Mouse (Mus musculus): ENCODE data around the gene Lrrc55. TPM values are rescaled to one million over a fixed set of nuclear protein-coding genes. Genes with fewer than 3 reads are reported as not detected.
"Not testable (repeated sequence)": the region's sequence is repeated elsewhere in the genome, so short reads cannot be mapped to it uniquely, and the experiment has no call there.

The Lrrc55 gene
- total RNA-seq (2015; ENCODE audit: low replicate concordance) (not detected in 2 replicates), total RNA-seq (2017; ENCODE audit: low replicate concordance) (not detected in 2 replicates)

- no peak for ATAC-seq (replicated peaks; ENCODE audit: low FRiP score, poor library complexity, severe bottlenecking)
These were observed at the start of gene Lrrc55 for GRCm38 (mm10) chr2:85196901-85197300. Gene Lrrc55, minus strand, starts transcription at chr2:85197197.

- ATAC-seq (replicated peaks; ENCODE audit: low FRiP score, poor library complexity, severe bottlenecking) = peak; percentile 80
These were observed 49.6 kb upstream of the Lrrc55 start for GRCm38 (mm10) chr2:85246506-85247082.

- no peak for ATAC-seq (replicated peaks; ENCODE audit: low FRiP score, poor library complexity, severe bottlenecking)
These were observed 48.7 kb upstream of the Lrrc55 start for GRCm38 (mm10) chr2:85245737-85246136.

DNA sequence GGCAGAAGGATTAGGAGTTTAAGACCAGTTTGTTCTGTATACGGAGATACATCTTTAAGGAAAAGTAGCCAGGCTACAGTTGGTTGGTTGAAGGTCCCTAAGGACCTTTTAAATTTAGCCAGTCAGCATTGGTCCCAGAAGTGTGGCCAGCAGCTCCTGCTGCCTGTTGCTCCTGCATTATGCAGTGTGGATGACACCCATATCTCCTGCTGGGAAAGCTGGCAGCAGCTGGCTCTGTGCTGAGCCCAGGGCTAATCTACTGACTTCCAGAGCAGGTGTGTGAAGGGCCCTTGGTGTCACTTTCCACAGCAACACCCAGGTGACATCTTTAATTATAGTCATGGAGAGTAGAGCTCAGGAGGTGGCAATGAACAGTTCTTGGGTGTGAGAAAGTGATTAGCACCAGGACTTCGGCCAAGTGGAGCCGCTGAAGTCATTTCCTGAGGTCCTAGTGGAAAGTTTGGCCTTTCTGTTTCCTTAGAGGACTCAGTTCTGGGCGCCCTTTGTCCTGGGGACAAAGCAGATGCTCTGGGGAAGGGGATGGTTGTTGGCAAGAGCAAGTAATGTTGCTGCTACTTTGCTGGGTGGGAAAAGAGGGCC lies 41.2 kb upstream of the Lrrc55 start:
- ATAC-seq (replicated peaks; ENCODE audit: low FRiP score, poor library complexity, severe bottlenecking) = no peak

- not testable (repeated sequence) for ATAC-seq (replicated peaks; ENCODE audit: low FRiP score, poor library complexity, severe bottlenecking)
These were observed 40.2 kb upstream of the Lrrc55 start for GRCm38 (mm10) chr2:85237231-85237630.

DNA sequence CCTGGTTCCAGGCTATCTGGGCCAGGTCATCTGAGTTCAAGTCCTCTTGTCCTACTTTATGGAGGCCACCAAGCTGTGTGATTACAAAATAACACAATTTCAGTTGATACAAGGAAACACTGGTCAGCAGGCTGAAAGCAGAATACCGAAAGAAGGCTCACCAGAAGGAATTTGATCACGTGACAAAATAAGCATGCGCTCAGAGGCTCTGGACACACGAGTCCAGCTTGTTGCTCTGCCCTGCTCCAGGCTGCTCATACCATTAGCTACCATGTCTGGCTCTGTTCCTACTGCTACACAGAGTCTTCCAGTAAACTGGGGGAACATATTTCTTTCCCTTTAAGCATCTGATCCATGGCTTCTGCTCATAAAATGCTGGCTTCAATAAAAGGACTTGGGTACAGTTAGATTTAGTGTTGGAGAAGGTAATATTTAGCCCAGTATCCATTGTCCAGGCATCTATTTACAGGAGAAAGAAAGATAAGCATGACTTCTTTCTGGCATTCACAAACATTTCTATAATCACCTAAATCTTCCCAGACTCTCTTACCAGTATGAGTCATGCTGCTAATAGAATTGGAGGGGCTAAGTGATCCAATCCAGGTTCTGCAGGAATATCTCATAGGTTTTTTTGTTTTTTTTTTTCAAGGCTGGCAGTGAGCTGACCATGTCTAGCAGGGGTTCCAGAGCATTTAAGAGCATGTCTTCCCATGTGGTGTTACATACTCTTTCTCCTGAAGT lies 33.9 kb upstream of the Lrrc55 start:
- ATAC-seq (replicated peaks; ENCODE audit: low FRiP score, poor library complexity, severe bottlenecking) = no peak

DNA sequence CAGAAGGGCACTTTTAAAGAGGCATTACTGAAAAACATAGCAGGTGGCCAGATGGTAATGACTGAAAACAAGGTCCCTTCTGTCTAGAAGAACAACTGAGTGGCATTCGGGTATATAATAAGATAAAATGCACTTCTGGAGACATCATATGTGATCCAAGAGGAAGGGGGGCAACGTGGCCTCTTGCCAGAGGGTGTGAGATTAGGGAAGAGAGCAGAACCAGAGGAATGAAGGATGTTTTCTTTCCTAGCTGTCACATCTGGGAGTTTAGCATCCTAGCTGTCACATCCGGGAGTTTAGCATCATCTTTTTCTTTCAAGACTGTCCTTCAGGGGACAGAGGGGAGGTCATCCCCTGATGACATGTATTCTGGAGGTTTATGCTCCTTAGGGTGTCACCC lies 32.6 kb upstream of the Lrrc55 start:
- ATAC-seq (replicated peaks; ENCODE audit: low FRiP score, poor library complexity, severe bottlenecking) = no peak

DNA sequence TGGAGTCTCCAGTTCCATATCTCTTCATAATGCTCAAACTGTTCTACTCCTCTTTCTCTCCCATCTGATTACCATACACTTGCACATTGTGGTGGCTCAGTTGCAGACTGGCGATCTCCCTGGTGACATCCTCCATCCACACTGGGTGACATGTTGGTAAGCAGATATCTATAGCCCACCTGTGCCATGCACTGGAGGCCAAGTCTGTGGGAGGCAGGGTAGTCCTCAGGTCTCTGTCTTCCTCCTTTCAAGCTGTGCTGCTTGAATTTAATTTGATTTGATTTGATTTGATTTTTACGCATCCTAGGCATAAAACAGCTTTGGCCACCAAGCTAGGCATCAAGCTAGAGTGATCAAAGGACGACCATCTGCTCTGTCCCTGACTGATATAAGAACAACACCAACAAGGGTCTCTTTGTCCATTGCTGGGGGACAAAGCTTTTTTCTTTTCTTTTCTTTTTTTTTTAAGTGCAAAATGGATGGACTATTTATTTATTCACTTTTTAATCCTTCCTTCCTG lies 30.9 kb upstream of the Lrrc55 start:
- ATAC-seq (replicated peaks; ENCODE audit: low FRiP score, poor library complexity, severe bottlenecking) = no peak

GRCm38 (mm10) chr2:85224221-85225179 lies 27.5 kb upstream of the Lrrc55 start:
- ATAC-seq (replicated peaks; ENCODE audit: low FRiP score, poor library complexity, severe bottlenecking) = no peak

- no peak for ATAC-seq (replicated peaks; ENCODE audit: low FRiP score, poor library complexity, severe bottlenecking)
These were observed 19.6 kb upstream of the Lrrc55 start for GRCm38 (mm10) chr2:85216606-85217005.

DNA sequence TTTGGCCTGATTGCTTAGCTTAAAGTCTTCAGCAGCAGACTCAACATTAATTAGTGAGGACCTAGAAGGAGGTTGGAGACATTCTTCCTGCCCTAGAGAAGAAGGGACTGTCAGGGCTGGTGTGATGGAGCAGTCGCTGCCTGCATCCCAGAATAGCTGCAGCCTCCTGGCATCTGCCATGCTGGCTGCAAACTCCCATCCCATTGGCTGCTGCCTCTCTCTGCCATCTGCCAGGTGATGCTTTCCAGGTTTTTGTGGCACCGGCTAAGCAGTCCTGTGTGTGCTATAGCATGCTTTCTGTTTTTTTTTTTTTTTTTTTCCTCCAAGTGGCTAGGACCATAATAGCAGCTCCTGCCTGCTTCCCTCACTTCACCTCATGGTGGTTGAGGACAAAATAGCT lies 16.7 kb upstream of the Lrrc55 start:
- ATAC-seq (replicated peaks; ENCODE audit: low FRiP score, poor library complexity, severe bottlenecking) = no peak

DNA sequence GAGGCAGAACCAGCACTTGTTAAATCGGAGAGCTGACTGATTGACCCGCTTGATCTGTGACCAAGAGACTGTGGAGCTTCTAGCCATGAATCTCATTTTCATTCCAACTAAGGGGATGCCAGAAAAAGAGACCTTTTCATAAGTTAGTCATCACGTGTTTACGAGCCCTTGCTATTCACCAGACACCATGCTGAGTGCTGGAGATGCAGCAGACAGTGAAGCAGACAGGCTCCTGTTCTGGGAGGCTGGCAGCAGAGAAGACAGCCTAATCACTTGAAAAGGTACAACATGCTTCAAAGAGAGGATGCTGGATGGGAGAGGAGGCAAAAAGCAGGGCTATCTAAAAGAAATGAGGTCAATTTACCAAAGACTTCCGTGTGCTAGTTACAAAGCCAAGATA lies 12.3 kb upstream of the Lrrc55 start:
- ATAC-seq (replicated peaks; ENCODE audit: low FRiP score, poor library complexity, severe bottlenecking) = no peak

DNA sequence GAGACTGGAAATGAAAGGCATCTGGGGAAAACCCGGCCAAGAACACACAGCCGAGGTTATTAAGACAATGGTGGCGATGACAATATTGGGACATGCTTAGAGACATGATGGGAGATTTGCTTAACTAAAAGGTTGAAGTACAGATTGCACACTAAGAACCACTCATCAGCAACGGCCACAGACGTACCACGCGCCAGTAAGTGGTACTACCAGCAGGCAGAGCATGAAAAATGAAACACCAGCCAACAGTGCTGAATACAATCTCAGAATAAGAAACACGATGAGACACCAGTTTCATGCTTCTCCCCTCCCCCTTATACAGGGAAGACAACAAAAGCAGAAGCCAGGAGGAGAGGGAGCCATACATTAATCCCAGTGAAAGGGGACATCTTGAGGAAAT lies 8.2 kb upstream of the Lrrc55 start:
- no peak for ATAC-seq (replicated peaks; ENCODE audit: low FRiP score, poor library complexity, severe bottlenecking)

GRCm38 (mm10) chr2:85198011-85198965 lies 1.3 kb upstream of the Lrrc55 start:
- no peak for ATAC-seq (replicated peaks; ENCODE audit: low FRiP score, poor library complexity, severe bottlenecking)

GRCm38 (mm10) chr2:85194566-85194965 lies 2.4 kb downstream of the Lrrc55 start:
- no peak for ATAC-seq (replicated peaks; ENCODE audit: low FRiP score, poor library complexity, severe bottlenecking)

- ATAC-seq (replicated peaks; ENCODE audit: low FRiP score, poor library complexity, severe bottlenecking) = no peak
These were observed 9.3 kb downstream of the Lrrc55 start for GRCm38 (mm10) chr2:85187582-85188151.

GRCm38 (mm10) chr2:85178139-85178800 lies 18.7 kb downstream of the Lrrc55 start:
- ATAC-seq (replicated peaks; ENCODE audit: low FRiP score, poor library complexity, severe bottlenecking) = no peak

DNA sequence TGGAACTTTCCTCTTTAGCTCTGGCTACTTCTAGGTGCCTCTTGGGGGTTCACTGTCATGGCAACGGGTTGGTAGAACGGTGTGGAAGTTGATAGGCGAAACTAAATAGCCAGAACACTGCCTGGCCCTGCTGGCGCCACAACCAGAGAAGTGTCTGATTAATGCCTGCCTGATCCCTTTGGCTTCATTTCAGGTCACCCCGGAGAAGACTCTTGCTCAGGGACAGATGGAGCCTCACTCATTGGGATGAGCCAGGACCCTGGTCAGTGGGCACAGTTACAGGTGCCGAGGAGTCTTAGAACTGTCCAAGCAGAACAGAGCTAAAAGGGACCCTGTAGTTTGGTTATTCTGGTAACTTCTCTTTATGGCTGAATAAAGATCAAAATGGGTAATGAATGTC lies 23.5 kb downstream of the Lrrc55 start:
- ATAC-seq (replicated peaks; ENCODE audit: low FRiP score, poor library complexity, severe bottlenecking) = no peak
